Mouse (Mus musculus) ovary, adult 18-20 months (tissue): ENCODE measurements around the gene Cd38.
"Not testable (repeated sequence)": the region's sequence is repeated elsewhere in the genome, so short reads cannot be mapped to it uniquely, and the experiment has no call there.

ENCODE experiments used
- DNase-seq: peaks from one replicate; pipeline ENCODE4 v3.0.0; 2022; ENCODE audit warnings: low spot score, mixed read lengths

Cd38 gene

DNA sequence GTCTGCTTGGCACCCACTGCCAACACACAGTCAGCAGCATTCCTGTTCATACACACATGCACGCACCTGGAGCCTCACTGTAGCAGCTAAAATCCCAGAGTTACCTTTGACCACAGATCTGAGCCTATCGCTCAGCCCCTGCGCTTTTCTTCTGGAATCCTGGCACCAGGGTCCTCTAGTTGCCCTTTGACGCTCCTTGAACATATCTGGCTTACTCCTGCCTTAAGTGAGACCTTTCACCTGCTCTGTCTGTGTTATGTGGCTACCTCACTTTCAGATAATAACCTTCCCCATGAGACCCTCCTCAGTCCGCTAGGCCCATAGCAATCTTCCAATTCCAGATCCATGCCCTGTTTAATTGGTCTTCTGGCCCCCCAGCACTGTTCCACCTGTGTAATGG lies 8.3 kb upstream of the Cd38 start:
- no peak for DNase-seq

DNA sequence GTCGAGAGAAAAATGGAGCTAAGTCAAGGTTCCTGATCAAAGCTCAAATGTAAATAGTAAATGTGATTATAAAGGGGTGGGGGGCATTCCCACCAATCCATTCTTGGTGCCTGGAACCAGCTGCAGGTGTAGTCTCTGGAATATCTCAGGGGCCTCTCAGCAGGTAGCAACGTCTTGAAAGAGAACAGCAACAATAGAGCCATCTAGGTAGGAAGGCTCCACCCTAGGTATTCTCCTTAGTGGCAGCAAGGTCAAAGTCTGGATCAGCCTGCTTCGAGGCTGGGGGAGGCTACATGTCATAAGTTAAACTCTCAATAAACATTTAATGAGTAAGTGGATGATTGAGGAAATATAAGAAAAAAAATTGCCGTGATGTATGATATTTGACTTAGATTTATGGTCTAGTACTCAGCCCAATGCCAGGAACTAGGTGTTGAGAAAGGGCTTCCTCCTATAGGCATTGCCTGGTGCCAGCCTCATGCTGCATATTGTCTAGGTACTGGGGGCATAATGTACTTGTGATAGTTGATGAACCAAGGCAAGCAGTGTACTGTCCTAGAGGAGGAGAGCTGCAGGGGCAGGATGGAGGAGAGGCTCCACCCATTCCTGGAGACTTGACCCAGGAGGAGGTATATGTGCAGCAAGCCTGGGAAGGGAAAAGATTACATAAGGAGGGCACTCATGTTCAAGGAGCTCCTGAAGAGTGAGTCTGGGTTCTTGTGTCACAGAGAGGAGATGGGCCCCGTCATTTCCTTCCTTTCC lies 7.5 kb upstream of the Cd38 start:
- no peak for DNase-seq

DNA sequence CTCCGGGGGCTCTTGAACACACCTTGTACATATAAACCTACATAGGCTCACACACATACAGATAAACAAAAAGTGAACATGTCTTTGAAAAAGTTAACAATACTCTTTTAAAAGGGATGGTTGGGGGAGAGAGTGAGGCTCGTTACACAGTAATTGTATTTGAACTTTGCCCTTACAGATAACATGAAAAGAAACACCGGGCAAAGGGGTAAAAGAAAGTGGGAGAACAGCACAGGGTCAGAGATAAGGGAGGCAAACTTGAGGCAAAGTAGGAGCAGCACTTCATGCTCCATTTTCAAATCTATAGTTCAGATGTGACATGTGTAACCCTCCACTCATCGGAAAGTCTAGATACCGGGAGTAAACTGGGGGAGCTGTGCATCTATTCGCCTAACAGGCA lies 4.7 kb upstream of the Cd38 start:
- DNase-seq: no peak

DNA sequence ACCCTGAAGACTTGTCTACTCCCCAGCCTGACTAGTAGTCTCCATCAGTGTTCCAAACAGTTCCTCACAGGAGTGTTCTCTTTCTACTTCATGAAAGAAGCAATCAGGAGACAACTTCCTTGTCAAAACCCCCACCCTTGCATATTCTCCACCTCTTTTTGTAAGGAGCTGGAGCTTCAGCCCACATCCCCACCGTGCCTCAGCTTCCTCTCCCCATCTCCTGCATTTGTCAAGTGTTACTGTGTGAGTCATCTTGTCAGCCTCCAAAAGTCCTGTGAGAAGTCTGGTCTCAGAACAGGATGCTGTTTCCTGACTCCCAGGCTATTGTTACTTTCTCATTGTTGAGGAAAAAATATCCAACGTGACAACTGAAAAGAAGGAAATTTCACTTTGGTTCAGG lies 3.0 kb upstream of the Cd38 start:
- no peak for DNase-seq

DNA sequence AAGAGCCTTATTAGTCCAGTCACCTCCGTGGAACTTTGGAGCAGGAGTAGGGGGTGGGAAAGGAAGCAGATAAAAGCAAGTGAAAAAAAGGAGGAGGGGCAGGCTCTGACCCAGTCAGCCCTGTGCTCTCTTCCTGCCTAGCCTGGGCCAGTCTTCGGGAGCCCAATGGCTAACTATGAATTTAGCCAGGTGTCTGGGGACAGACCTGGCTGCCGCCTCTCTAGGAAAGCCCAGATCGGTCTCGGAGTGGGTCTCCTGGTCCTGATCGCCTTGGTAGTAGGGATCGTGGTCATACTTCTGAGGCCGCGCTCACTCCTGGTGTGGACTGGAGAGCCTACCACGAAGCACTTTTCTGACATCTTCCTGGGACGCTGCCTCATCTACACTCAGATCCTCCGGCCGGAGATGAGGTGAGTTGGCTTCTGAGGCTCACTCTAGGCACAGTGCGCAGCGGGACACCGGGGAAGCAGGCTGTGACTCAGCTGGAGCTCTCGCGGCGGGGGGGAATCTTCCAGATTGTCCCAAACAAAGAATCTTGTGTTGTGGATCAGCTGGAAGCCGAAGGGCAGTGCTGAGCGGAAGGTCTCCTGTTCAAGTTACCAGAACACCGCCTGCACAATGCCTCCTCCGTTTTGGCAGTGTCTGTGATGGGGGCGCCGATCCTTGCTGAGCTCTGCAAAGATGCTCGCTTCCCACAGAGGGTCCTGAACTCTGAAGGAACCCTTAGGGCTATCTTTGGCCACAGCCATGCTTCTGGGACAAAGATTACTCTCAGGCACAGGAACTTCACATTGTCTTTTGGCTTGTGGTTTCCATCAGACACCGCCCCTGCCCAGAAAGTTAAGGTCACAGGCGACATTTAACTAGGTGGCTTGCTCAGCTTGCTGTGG lies 603 bp downstream of the Cd38 start:
- no peak for DNase-seq

DNA sequence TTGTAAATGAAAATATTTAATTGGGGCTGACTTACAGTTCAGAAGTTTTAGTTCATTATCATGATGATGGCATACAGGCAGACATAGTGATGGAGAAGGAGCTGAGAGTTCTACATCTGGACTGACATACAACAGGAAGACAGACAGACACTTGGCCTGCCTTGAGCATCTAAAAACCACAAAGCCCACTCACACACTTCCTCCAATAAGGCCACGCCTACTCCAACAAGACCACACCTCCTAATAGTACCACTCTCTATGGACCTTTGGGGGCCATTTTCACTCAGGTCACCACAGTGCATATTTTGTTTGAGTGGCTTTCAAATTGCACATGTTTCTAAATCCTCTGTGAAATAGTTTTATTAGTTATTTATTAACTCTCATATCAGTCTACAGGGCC lies 3.5 kb downstream of the Cd38 start:
- no peak for DNase-seq

DNA sequence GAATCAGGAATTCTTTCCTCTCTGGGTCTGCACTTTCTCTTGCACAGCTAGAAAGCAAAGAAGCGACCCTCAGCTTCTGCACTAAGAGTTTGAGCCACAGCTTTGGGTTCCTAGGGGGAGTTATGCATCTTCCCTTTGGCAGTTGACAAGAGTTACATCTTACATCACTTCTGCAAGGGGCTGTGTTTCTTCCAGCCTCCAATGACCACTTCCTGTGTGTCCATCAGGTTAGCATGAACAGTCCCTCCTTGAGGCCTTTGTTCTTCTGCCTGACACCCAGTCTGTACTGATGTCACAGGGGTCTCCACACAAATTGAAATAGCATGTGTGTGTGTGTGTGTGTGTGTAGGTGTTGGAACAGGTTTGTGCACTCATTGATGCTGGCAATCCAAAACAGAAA lies 4.3 kb downstream of the Cd38 start:
- DNase-seq: no peak

DNA sequence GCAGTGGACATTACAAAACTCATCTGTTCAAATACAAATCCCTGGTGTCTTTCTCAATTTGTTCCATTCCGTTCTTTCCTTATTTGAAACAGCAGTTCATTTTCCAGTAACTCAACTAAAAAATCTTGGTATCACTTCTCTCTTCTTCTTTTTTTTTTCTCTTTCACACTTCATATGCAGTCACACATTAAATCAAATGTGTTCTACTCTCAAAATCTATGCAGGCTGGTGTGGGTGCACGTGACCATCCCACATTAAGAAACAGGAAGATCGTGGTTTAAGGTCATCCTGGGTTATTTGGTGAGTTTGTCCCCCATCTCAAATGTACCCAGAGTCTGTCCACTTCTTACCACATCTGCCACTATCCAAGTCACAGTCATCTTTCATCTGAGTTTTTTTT lies 13.7 kb downstream of the Cd38 start:
- DNase-seq: no peak

DNA sequence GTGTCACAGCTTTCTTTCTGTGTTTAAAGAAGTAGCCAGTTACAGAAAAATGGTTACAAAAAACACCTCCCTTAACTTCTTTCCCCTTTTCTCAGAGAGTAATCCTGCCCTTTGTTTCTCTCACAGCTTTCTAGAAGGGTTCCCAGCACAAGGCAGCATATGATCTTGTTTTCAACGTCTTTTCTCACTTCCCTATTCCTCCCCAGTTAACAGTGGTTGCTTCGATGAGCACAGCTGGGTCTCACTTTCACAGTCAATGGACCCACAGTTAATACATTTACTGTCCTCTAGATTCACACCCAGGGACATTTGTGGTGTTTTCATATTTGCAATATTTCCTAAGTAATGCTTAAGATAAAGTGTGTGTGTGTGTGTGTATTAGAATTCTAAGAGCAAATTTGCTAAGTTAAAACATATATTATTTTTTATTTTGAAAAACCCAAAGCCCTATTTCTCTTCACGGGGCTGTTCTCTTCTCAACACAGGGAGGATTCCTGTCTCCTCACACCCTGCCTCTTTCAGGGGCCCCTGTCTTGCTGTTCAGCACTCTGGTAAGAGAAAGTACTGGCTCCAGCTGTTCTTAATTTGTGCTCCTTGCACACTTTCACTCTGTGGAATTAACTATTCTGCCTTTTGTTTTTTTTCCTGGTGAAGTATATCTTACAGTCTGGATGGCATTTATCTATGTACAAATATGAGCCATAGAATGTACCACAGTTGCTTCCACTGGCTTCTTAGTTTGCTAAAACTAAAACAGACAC lies 16.9 kb downstream of the Cd38 start:
- DNase-seq: no peak

DNA sequence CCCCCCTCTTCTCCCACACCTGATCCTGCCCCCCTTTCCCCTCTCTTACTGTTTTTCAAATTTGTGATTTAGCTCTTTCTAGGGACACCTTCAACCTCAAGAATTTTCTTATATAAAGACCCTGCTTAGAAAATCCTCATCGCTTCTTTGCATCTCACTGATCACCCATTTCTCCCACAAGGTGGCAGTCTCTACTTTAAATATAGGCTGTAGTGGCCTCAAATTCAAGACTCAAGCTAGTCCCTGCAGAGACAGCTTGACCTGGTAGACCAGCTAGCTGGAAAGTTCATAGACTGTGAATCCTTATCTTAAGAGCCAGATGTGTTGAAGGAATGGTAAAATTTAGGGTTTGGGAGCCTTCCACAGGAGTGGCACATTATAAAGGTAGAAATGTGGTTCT lies 24.0 kb downstream of the Cd38 start:
- DNase-seq: no peak

DNA sequence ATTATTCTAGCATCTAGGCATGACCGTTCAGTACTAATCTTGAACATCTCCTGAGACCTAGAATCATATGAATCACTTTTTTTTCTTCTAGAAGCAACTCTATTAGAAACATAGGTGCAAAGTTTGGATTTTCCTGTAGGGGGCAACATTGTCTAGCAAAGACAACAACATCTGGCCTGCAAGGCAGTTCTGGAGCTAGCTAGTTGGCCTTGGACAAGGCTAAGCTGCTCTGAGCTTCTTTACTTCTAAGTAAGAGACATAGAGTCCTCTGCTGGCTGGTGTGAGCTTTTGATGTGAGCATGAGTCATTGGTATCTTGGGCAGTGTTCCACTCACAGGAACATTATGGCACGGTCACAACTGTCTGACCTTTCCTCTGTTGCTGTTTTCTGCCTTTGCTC lies 25.8 kb downstream of the Cd38 start:
- DNase-seq: peak; percentile 40

DNA sequence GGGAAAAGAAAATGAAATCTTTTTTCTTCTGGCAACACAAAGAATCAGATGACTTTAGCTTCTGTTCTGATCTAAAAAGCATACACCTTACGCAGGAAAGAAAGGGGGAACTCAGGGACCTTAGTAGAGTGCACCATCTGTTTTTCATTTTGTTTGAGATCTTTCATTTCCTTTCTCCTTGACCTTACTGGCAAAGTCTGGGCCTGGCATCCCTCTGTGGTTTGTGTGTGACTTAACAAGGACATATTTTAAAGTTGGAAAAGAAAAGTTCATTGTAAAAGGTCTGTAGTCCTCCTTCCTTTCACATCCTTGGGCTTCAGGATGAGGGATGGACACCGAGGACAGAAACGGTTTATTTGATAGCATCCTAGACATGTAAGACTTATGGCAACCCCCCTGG lies 27.6 kb downstream of the Cd38 start:
- DNase-seq: no peak

DNA sequence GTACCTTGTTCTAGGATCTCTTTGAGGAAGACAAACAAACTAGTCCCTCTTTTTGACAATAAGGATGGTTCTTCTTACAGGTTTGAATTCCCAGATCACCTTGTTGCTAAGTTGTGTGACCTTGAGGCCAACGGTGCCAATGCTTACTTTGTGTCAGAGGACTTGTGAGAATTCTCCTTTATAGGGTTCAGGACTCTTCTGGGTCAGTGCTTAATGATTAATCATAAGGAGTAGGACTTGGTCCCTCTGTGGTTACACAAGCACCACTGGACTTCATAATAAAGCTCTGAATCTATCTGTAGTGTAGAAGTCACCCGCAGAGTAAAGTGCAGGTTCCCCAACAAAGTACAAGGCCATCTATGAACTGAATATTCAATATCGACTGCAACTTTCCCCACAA lies 36.3 kb downstream of the Cd38 start:
- DNase-seq: no peak

DNA sequence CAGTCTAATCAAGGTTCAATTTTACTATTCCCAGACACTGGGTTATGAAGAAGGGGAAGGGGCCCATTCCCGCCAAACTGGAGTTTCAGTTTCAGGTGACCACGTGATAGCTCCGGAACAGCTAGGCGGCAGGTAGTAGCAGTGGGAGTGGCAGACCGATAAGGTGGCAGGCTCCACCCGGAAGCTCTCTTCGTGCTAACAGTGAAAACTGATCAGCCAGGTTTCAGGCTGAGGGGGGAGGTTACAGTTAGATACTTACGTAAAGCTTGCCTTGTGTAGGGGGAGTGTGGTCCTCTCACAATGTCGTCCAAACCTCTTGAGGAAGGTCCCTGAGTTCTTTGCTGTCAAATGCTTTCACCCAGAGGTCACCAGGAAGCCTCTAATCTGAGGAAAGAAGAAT lies 40.9 kb downstream of the Cd38 start:
- DNase-seq: no peak

DNA sequence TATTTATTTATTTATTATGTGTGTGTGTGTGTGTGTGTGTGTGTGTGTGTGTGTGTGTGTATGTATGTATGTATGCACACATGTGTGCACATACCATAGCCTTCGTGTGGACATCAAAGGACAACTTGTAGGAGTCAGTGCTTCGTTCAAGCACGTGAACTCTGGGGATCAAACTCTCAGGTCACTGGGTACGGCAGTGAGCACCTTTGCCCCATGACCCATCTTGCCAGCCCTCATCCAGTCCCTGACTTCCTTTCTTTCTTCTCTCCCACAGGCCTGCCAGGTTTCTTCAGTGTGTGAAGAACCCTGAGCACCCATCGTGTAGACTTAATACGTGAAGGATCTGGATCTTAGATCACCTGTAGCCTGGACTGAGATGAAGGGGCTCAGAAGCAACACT lies 41.7 kb downstream of the Cd38 start:
- DNase-seq: no peak

DNA sequence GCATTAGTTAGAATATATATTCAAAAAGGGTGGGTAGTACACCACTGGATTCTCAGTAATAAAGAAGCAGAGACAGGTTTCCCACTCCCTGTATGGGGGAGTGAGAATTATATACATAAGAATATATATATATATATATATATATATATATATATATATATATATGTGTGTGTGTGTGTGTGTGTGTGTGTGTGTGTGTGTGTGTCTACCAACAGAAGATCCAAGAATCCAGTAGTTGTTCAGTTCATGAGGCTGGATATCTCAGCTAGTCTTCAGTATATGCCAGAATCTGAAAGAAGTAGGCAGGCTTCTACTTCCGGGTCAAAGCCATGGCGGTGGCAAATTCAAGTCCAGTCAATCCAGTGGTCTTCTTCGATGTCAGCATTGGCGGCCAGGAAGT lies 44.5 kb downstream of the Cd38 start, which contains the start of gene Gm7879:
Gene Gm7879, plus strand, starts transcription at position 301 of the 400 bp plus-strand sequence.
- not testable (repeated sequence) for DNase-seq

DNA sequence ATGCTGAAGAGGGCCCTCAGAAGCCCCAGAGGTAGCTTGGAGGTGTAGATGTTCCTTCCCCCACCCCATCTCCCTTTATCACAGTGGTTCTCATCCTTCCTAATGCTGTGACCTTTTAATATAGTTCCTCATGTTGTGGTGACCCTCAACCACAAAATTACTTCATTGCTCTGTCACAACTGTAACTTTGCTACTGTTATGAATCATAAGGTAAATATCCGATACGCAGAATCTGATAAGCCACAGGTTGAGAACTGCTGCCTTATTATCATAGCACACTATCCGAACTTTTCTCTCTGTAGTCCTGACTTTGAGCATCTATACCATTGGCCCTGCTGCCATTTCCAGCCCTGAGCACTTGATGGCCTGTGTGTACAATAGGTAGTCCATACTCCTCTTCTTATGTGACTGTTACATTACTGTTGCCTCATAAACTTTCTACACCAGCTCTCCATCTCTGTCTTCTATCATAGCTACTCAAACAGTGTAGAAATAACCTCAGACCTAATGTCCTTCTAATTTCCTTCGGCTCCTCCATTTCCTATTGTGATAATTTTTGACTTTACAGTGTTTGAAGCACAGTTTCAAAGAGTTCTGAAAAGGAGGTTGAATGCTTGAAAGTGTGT lies 47.0 kb downstream of the Cd38 start:
- DNase-seq: no peak

DNA sequence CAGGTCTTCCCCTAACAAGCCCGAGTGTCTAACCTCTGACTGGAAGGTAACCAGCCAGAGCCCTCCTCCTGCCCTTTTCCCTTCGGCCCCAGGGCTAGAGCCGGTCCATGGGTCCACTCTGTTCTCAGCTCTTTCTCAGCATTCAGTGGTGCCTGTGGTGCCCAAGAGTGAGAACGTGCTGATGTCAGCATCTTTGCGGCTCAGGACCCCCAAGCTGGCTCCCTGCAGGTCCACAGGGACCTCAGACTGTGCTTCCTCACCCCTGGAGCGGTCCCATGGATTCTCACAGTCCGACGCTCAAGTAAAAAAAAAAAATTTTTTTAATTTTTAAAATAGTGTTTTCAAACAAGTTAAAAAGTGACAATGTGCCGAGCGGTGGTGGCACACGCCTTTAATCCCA lies 53.5 kb downstream of the Cd38 start:
- no peak for DNase-seq

DNA sequence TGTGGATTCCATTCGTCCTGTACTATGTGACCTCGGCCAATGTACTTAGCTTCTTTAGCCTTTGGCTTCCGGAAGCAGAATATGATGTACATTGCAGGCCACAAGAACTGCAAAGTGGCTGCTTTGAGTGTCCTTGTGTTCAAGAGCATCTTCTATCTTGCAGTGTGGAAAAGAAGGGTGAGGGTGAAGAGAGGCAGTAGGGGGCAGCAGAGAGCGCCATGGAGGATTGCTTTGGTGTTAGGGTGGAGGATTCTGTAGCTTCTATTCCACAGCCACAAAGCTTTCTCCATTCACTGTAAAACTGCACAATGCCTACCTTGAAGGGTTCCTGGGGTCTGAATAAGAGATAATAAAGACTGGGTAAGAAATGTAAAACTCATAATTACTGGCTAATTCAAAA lies 55.6 kb downstream of the Cd38 start:
- DNase-seq: no peak

DNA sequence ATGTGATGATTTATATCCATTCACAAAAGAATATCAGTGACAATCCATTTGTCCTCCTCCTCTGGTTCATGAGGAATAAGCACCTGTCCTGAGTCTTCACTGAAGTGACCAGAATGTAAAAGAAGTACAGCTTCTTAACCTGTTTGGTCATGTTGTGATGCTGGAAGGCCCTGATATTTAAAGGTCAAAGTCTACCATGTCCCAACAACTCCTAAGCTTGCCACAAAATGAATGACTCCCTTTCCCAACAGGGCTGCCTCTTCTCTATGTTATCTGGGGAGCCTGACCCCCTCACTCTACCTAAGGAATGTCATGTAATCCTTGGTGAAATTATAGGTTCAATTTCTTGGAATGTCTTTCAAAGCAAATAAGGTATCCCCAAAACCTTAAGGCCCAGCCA lies 59.4 kb downstream of the Cd38 start:
- no peak for DNase-seq

DNA sequence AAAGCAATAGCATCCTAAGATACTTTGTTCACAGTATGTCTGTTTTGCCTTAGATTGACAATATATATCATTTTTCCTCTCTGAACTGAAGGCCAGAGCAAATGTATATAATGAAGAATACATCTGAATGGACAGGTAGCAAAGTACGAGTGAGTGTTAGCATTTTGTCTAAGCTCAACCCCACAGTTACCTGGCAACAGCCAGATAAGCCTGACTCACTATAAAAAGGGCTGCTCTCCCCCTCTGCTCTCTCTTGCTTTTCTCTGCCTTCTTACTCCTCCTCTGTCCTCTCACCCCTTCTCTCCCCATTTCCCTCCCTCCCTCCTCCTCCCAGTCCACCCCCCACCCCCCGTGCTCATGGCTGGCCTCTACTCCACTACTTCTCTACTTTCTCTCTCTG lies 64.9 kb downstream of the Cd38 start:
- DNase-seq: no peak

DNA sequence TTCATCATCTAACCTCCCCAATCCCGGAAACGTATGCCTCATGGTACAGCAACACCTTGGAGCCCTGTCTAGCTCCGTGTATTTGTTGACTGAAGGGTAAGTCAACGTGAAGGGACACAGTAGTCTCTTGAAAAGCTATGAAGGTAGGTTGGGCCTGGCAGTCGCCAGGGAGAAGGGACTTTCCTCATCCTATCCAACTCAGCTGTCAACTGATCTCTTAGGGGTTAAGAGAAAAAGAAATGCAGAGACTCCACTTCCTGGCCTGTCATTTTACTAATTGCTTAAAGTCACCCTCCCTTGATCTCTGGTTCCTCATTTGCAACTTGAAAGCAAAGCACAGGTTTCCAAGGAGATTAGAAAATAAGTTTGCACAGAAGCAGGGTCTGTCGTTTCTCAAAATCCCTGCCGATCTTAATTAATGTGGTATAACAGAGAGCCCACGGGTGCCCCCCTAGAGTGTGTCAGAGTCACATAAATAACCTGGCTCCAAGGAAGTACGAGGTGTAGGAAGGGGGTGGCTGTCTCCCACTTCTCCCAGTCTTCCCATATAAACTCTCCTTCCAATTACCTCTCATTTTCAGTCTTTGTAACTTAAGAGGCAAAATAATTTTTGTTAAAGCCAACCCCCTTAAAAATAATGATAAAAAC lies 79.1 kb downstream of the Cd38 start:
- no peak for DNase-seq
